Mouse (Mus musculus) forebrain, embryonic 11.5 days (tissue): ENCODE results near the gene Golph3l. TPM values are rescaled to one million over a fixed set of nuclear protein-coding genes. Genes with fewer than 3 reads are reported as not detected.

Experiments used
- ATAC-seq: fragments of 200-750 bp; cut with Nextera tagmentation; replicated peaks from 2 replicates; pipeline ENCODE4 v1.8.0; 2017; ENCODE audit warnings: moderate TSS enrichment; ENCODE audit not compliant: low FRiP score
- DNase-seq: peaks from one replicate; pipeline ENCODE4 v3.0.0-alpha.2; 2017; ENCODE audit warnings: low spot score
- H3K27ac ChIP-seq: fragments of 300-500 bp; sonication (generic); 2 replicates; pipeline ENCODE4 v1.5.1; 2014; ENCODE audit warnings: low read depth, low read length
- H3K27me3 ChIP-seq: fragments of 300-500 bp; sonication (generic); 2 replicates; pipeline ENCODE4 v1.6.1; 2014; ENCODE audit warnings: mild to moderate bottlenecking, low read length, mixed read lengths; ENCODE audit not compliant: control insufficient read depth, insufficient read depth
- H3K36me3 ChIP-seq: fragments of 300-500 bp; sonication (generic); 2 replicates; pipeline ENCODE4 v1.6.1; 2014; ENCODE audit warnings: mild to moderate bottlenecking, low read length, moderate library complexity, mixed read lengths; ENCODE audit not compliant: control insufficient read depth, insufficient read depth
- H3K4me1 ChIP-seq: fragments of 300-500 bp; sonication (generic); replicated peaks from 2 replicates; pipeline ENCODE4 v1.6.1; 2014; ENCODE audit warnings: low read length, mixed read lengths; ENCODE audit not compliant: control insufficient read depth, insufficient read depth
- H3K4me2 ChIP-seq: fragments of 300-500 bp; sonication (generic); 2 replicates; pipeline ENCODE4 v1.6.1; 2014; ENCODE audit warnings: low read depth, mild to moderate bottlenecking, low read length, moderate library complexity, mixed read lengths; ENCODE audit not compliant: severe bottlenecking
- H3K4me3 ChIP-seq: fragments of 300-500 bp; sonication (generic); 2 replicates; pipeline ENCODE4 v1.5.1; 2014; ENCODE audit warnings: low read depth, low read length
- H3K9ac ChIP-seq: fragments of 300-500 bp; sonication (generic); 2 replicates; pipeline ENCODE4 v1.6.1; 2014; ENCODE audit warnings: low read length
- H3K9me3 ChIP-seq: fragments of 300-500 bp; sonication (generic); 2 replicates; pipeline ENCODE4 v1.6.1; 2016; ENCODE audit warnings: low read length, mixed read lengths; ENCODE audit not compliant: control insufficient read depth
- WGBS: fragments of 180-500 bp; shearing (Covaris S2); extraction: QIAGEN DNeasy Blood & Tissue Kit; methylation state at CpG from one replicate; pipeline ENCODE4 v1.1.7; 2014; 5-methylcytosine and 5-hydroxymethylcytosine counted together
- polyA plus RNA-seq: library from polyadenylated mRNA; unstranded; fragments of >200 nt; fragmentation: Nextera tagmentation; extraction: Ambion mirVana; gene quantifications from 2 replicates; pipeline ENCODE4 v1.2.1, GENCODE M21; 2014

The Golph3l gene
- polyA plus RNA-seq, 1 experiment from 2014 or later = 36.1 TPM

DNA sequence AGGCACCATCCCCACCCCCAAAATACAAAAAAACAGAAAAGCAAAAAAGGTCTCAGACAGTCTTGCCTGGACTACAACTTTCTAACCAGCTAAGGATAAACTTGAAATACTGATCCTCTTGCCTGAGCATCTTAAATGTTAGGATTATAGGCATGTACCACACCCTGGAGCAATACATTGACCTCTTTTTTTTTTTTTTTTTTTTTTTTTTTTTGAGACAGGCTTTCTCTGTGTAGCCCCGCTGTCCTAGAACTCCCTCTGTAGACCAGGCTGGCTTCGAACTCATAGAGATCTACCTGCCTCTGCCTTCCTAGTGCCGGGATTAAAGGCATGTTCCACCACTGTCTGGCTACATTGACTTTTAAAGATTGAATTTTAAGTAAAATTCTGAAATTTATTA, 28.0 kb upstream of the Golph3l start:
- Histone ChIP-seq H3K27me3 (no peaks in the 10 kb centered on the region), H3K9ac (no peak overlapping the region), H3K4me1 (no peaks in the 10 kb centered on the region), H3K4me3 (no peak overlapping the region), H3K4me2 (no peak overlapping the region), H3K27ac (no peak overlapping the region), H3K36me3 (no peaks in the 10 kb centered on the region), H3K9me3 (no peaks in the 10 kb centered on the region)
- WGBS = 90% methylated on average over 3 of the region's 3 CpGs
- no peak for DNase-seq
- ATAC-seq = no peak

DNA sequence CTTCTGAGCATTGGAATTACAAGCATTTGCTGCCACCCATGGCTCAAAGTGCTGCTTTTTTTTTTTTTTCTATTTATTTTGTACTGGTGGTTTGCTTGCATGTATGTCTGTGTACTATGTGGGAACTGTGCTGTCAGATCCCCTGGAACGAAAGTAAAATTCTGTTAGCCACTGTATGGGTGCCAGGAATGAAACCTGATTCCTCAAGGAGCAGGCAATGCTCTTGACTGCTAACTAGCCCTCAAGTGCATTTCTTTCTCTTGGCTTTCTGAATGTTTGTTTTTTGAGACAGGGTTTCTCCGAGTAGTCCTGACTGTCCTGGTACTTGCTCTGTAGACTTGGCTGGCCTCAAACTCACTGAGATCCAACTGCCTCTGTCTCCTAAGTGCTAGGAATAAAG, 26.9 kb upstream of the Golph3l start:
- Histone ChIP-seq H3K36me3 (no peaks in the 10 kb centered on the region), H3K4me1 (no peaks in the 10 kb centered on the region), H3K27ac (no peak overlapping the region), H3K4me3 (no peak overlapping the region), H3K9ac (no peak overlapping the region), H3K9me3 (no peaks in the 10 kb centered on the region), H3K4me2 (no peak overlapping the region), H3K27me3 (no peaks in the 10 kb centered on the region)
- WGBS = 98% methylated on average over 2 of the region's 2 CpGs
- no peak for ATAC-seq
- DNase-seq = no peak

DNA sequence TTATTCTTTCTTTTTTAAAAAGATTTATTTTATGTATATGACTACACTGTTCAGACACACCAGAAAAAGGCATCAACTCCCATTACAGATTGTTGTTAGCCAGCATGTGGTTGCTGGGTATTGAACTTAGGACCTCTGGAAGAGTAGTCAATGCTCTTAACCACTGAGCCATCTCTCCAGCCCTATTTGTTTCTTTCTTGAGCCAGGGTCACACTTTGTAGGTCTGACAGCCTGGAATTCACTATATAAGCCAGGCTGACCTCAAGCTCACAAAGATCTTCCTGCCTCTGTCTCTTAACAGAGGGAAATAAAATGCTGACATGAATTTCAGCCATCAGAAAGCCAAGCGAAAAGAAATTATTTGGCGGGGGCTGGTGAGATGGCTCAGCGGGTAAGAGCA, 19.1 kb upstream of the Golph3l start:
- H3K4me3 ChIP-seq = no peak overlapping the region
- no peak for DNase-seq
- H3K27ac ChIP-seq = no peak overlapping the region
- no peaks in the 10 kb centered on the region for H3K4me1 ChIP-seq
- no peaks in the 10 kb centered on the region for H3K9me3 ChIP-seq
- no peak for ATAC-seq
- 96% methylated on average over 3 of the region's 3 CpGs for WGBS
- no peak overlapping the region for H3K9ac ChIP-seq
- no peaks in the 10 kb centered on the region for H3K27me3 ChIP-seq
- no peak overlapping the region for H3K4me2 ChIP-seq
- H3K36me3 ChIP-seq = no peaks in the 10 kb centered on the region

DNA sequence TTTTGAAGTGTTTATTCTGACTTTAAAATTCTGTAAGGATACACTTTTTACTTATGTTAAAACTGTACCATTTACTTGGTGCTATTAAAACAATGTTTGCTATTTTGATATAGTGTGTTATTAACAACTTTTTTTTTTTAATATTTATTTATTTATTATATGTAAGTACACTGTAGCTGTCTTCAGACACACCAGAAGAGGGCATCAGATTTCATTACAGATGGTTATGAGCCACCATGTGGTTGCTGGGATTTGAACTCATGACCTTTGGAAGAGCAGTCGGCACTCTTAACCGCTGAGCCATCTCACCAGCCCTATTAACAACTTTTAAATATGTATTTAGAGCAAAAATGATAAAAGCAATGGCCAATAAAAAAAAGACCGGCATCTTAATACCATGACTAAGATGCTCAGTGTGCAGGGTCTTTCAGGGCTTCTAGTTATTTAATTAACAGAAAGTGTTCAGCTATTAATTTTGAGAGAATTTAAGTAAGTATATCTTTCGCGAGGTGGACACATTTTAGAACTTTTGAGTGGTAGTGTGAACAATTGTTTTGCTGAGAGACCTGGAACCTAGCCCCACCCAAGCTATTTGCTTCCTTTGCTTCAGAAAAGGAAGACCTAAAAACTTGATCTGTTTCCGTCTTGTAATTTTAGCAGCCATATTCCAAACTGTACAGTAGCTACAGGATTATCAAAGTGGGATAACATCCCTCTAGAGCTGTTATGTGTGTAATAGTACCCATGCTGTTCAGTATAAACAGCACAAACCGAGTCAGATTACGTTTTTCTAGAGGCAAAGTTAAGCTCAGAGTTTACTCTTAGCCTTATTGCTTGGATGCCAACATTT, 755 bp upstream of the Golph3l start:
- H3K9ac ChIP-seq = peak overlapping the region; percentile 39; the same call in 1 of the 2 replicates

DNA sequence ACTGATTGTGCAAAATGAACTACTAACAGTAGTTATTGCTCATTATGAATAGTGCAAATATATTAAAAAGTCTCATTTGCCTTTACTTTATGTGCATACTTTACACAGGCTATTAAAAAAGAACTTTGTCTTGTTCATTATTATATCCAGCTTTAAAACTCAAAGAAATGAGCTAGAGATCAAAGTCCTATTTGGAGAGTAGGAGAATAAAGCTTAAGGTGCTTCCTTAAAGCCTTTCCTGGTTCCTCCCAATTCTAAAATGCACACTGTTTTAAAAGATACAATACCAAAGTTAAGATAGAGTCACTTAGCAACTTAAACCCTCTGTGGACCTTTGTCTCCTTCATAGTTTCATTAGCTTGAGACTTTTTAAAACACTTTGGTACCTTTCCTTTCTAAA, 10.0 kb downstream of the Golph3l start:
- no peaks in the 10 kb centered on the region for H3K4me1 ChIP-seq
- ATAC-seq (no peak), DNase-seq (no peak)
- no peak overlapping the region for H3K27ac ChIP-seq
- H3K4me2 ChIP-seq = no peak overlapping the region
- H3K9me3 ChIP-seq = no peaks in the 10 kb centered on the region
- H3K36me3 ChIP-seq = no peaks in the 10 kb centered on the region; the same call in none of the 2 replicates
- no peaks in the 10 kb centered on the region for H3K27me3 ChIP-seq
- no peak overlapping the region for H3K9ac ChIP-seq
- H3K4me3 ChIP-seq = no peak overlapping the region

More for the DNA sequence above, 755 bp upstream of the Golph3l start:
- Histone ChIP-seq H3K27me3 (no peaks in the 10 kb centered on the region), H3K27ac (peak overlapping the region; percentile 71), H3K4me2 (peak overlapping the region; percentile 50), H3K4me3 (peak overlapping the region; percentile 25), H3K4me1 (no peaks in the 10 kb centered on the region), H3K9me3 (no peaks in the 10 kb centered on the region), H3K36me3 (peaks cover 3% of the 10 kb centered on the region; the same call in 1 of the 2 replicates)
- DNase-seq = no peak
- WGBS = 54% methylated on average over 8 of the region's 8 CpGs
- ATAC-seq = no peak; the same call in 1 of the 2 replicates

DNA sequence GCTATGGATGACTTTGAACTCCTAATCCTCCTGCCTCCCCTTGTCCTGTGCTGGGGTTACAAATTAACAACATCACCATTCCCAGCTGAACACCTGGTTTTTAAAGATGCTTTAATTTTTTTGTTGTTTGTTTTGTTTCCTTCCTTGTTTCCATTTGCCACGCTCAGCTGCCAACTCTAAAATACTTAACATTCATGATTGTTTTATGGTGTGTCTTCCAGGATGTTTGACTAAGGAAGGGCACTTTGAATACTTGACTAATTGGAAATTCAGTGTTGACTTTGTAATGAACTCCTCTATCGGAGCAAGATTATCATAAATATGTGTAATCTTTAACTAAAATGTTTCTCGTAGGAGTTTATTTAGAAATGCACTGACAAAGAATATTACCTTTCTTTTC, 12.6 kb downstream of the Golph3l start:
- Histone ChIP-seq H3K4me1 (no peaks in the 10 kb centered on the region), H3K27me3 (no peaks in the 10 kb centered on the region), H3K9me3 (no peaks in the 10 kb centered on the region), H3K36me3 (no peaks in the 10 kb centered on the region), H3K4me2 (no peak overlapping the region), H3K27ac (no peak overlapping the region), H3K4me3 (no peak overlapping the region), H3K9ac (no peak overlapping the region)
- DNase-seq (no peak), ATAC-seq (no peak)
- 94% methylated on average over 3 of the region's 3 CpGs for WGBS

DNA sequence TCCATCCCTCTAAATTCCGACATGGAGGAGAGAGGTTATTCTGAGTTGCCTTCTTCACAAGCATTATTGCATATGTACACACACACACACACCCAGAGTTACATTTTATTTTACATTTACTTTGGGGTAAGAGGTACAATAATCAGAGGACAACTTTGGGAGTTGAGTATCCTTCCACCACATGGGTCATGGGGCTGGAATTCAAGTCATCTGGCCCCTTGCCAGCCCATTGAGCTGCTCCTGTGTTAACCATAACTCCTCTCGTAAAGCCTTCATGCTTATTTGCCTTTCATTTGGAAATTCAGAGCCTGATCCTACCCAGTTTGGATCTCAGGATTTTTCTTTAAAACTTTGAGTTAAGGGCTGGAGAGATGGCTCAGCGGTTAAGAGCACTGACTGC, 17.4 kb downstream of the Golph3l start:
- H3K9ac ChIP-seq = no peak overlapping the region
- H3K27ac ChIP-seq = no peak overlapping the region
- H3K4me2 ChIP-seq = no peak overlapping the region
- no peak overlapping the region for H3K4me3 ChIP-seq
- H3K9me3 ChIP-seq = no peaks in the 10 kb centered on the region
- ATAC-seq = no peak
- no peak for DNase-seq
- H3K36me3 ChIP-seq = peaks cover 3% of the 10 kb centered on the region; the same call in 1 of the 2 replicates
- H3K4me1 ChIP-seq = no peaks in the 10 kb centered on the region
- no peaks in the 10 kb centered on the region for H3K27me3 ChIP-seq
- WGBS = 95% methylated on average over 3 of the region's 3 CpGs

DNA sequence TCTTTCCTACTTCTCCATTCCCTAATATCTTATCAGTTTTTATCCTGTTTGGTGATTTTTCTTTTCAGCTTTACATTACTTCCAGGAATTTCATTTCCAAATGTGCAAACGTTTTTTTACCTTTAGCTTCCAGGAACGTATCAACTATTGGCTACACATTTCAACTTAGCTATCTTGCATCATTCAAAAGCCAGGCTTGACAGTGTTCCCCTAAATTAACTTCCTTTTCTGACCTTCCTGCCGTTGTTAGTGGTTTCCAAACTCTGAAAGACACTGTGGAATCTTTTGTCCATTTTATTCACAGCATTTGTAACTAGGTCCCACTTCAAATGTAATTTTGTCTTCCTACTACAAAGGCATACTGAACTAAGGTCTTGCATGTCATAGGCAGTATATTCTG, 20.5 kb downstream of the Golph3l start:
- no peaks in the 10 kb centered on the region for H3K27me3 ChIP-seq
- no peak overlapping the region for H3K4me3 ChIP-seq
- peaks cover 3% of the 10 kb centered on the region; the same call in 1 of the 2 replicates for H3K36me3 ChIP-seq
- ATAC-seq (no peak), DNase-seq (no peak)
- H3K4me1 ChIP-seq = no peaks in the 10 kb centered on the region
- 78% methylated on average over 3 of the region's 3 CpGs for WGBS
- H3K27ac ChIP-seq = no peak overlapping the region
- no peak overlapping the region for H3K9ac ChIP-seq
- no peak overlapping the region for H3K4me2 ChIP-seq
- no peaks in the 10 kb centered on the region for H3K9me3 ChIP-seq

DNA sequence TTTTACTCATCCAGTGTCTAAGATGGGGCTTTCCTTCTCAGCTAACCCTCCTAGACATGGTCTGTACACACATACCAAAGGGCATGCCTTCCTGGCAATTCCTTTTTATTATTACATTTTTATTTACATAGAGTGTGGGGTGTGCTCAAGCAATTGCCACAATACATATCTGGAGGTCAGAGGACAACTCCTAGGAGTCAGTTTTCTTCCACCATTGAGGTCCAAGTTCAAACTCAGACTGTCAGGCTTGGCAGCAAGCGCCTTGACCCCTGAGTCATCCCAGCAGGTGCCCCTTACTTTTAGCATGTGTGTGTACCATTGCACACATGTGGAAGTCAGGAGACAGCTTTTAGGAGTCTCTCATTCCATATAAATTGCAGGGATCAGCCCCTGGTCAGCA, 25.3 kb downstream of the Golph3l start:
- 90% methylated on average over 1 of the region's 1 CpGs for WGBS
- H3K36me3 ChIP-seq = no peaks in the 10 kb centered on the region; the same call in 1 of the 2 replicates
- H3K9me3 ChIP-seq = no peaks in the 10 kb centered on the region
- no peaks in the 10 kb centered on the region for H3K4me1 ChIP-seq
- no peak for ATAC-seq
- no peak overlapping the region for H3K4me2 ChIP-seq
- no peak overlapping the region for H3K9ac ChIP-seq
- DNase-seq = no peak
- H3K27me3 ChIP-seq = no peaks in the 10 kb centered on the region
- H3K4me3 ChIP-seq = no peak overlapping the region
- no peak overlapping the region for H3K27ac ChIP-seq
